Mouse (Mus musculus): Measurements from ENCODE around the gene Armc9. TPM values are rescaled to one million over a fixed set of nuclear protein-coding genes. Genes with fewer than 3 reads are reported as not detected.

The Armc9 gene
- polyA plus RNA-seq, 1 experiment, result 6.2 TPM

DNA sequence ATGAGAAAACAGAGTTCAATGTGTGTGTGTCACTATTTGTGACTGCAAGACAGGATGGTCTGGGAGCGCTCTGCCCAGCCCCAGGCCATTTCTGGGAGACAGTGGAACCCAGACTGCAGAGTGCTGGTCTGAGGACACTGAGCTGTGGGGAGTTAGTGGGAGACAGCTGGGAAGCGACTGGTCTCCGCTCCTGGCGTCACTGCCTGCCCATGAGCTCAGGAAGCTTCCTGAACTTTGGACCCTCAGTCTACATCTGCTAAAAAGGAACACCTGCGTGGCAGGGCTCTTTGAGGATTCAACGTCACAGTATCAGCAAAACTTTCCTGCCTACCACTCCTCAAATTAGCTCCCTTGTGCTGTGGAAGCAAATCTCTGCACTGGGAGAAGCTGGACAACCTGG lies 117.1 kb downstream of the Armc9 start:
- TF ChIP-seq GATA1 (IDR thresholded peaks at IDR 0.05; ENCODE audit: low read length), result no peak

GRCm38 (mm10) chr1:86277055-86277454 lies 122.5 kb downstream of the Armc9 start:
- TF ChIP-seq GATA1 (IDR thresholded peaks at IDR 0.05; ENCODE audit: low read length), result no peak

- TF ChIP-seq GATA1 (IDR thresholded peaks at IDR 0.05; ENCODE audit: low read length), result no peak
These were observed 127.4 kb downstream of the Armc9 start for GRCm38 (mm10) chr1:86281781-86282536.

GRCm38 (mm10) chr1:86284101-86284500 lies 129.5 kb downstream of the Armc9 start:
- TF ChIP-seq GATA1 (IDR thresholded peaks at IDR 0.05; ENCODE audit: low read length), result no peak

DNA sequence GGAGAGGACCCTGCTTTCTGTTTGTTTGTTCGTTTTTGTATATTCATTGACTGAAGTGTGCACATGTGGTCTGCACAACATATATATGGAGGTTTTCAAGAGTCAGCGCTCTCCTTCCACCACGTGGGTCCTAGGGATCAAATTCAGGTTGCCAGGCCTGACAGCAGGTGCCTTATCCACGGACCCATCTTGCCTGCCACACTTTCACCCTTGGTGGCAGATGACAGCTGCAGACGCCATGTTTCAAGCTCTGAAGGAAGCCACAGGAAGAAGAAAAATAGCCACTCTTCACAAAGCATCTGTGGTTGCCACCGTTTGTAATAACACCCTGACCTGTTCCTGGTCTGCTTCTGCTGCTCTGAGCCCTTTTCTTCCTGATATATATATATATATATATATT lies 130.7 kb downstream of the Armc9 start:
- TF ChIP-seq GATA1 (IDR thresholded peaks at IDR 0.05; ENCODE audit: low read length), result no peak

GRCm38 (mm10) chr1:86287473-86287872 lies 132.9 kb downstream of the Armc9 start:
- no peak for TF ChIP-seq GATA1 (IDR thresholded peaks at IDR 0.05; ENCODE audit: low read length)

DNA sequence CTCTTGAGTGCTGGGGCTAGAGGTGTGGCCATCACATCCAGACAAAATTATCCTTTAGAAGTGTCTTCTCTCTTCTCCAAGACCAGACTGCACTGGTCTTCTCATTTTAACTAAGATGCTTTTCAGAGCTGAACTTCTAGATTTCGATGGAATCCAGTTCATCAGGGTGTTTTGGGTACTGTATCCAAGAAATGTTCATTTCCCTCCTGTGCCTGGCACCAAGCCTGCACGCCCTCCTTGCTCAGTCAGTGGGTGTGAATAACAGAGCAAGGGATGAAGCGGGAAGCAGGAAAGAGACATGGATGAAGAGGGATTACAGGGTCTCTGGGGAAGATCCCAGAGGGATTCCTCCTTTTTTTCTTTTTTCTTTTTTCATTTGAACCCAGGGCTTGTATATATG lies 135.9 kb downstream of the Armc9 start:
- TF ChIP-seq GATA1 (IDR thresholded peaks at IDR 0.05; ENCODE audit: low read length), result no peak

DNA sequence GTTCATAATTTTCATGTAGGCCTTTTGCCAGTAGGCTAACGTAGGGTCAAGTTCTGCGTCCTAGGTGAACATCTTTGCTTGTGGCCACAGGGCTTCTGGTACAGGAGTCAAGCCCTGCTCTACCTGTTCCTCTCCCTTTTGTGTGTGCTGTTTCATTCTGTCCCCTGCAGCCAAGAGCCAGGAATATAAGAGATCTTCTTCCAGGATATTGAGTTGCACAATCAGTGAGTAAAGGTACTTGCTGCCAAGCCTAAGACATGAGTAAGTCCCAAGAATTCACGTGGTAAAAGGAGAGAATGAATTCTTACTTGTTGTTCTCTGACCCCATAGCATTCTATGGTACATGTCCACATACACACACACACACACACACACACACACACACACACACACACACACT lies 138.5 kb downstream of the Armc9 start:
- no peak for TF ChIP-seq GATA1 (IDR thresholded peaks at IDR 0.05; ENCODE audit: low read length)

- TF ChIP-seq GATA1 (IDR thresholded peaks at IDR 0.05; ENCODE audit: low read length), result no peak
These were observed 139.3 kb downstream of the Armc9 start for GRCm38 (mm10) chr1:86293868-86294267.

GRCm38 (mm10) chr1:86294472-86294871 lies 139.9 kb downstream of the Armc9 start:
- TF ChIP-seq GATA1 (IDR thresholded peaks at IDR 0.05; ENCODE audit: low read length), result no peak

DNA sequence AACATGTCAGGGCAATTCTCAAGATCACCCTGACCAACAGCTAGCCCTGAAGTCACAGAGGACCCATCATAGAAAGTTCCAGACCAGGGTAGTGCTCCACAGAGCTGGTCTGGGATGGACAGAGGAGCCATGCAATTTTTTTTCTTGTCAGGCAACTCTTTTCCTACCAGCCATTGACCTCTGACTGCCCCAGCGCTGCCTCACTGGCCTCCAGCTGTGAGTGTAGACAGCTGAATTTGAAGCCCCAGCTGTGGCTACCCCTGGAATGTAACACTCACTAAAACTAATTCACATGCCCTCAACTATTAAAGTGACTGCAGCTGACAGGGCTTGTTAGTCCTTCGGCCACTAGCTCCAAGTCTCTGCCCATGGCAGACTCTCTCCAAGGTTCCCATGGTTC lies 145.5 kb downstream of the Armc9 start:
- no peak for TF ChIP-seq GATA1 (IDR thresholded peaks at IDR 0.05; ENCODE audit: low read length)

DNA sequence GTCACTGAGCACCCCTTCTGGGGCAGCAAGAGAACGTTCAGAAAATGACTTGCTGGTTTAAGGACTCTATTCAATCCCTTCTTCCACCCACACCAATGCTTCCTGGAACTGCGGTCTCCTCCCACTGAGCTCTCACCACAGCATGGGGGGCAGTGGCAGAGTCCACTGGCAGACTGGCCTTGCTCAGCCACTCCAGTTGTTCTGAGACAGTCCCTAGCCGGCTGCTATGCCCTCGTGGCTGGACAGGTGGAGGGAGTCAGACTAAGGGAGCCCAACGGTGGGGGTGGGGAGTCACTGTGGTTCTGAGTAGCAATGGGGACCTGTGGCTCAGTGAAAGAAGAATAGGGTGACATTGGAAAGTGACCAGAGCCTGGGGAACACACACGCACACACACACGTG lies 146.2 kb downstream of the Armc9 start:
- no peak for TF ChIP-seq GATA1 (IDR thresholded peaks at IDR 0.05; ENCODE audit: low read length)

GRCm38 (mm10) chr1:86301221-86302091 lies 146.9 kb downstream of the Armc9 start:
- TF ChIP-seq GATA1 (IDR thresholded peaks at IDR 0.05; ENCODE audit: low read length), result no peak

- TF ChIP-seq GATA1 (IDR thresholded peaks at IDR 0.05; ENCODE audit: low read length), result no peak
These were observed 148.0 kb downstream of the Armc9 start, which contains the start of gene B3gnt7 for GRCm38 (mm10) chr1:86302532-86302931. B3gnt7 (plus strand) TSS chr1:86302832.

DNA sequence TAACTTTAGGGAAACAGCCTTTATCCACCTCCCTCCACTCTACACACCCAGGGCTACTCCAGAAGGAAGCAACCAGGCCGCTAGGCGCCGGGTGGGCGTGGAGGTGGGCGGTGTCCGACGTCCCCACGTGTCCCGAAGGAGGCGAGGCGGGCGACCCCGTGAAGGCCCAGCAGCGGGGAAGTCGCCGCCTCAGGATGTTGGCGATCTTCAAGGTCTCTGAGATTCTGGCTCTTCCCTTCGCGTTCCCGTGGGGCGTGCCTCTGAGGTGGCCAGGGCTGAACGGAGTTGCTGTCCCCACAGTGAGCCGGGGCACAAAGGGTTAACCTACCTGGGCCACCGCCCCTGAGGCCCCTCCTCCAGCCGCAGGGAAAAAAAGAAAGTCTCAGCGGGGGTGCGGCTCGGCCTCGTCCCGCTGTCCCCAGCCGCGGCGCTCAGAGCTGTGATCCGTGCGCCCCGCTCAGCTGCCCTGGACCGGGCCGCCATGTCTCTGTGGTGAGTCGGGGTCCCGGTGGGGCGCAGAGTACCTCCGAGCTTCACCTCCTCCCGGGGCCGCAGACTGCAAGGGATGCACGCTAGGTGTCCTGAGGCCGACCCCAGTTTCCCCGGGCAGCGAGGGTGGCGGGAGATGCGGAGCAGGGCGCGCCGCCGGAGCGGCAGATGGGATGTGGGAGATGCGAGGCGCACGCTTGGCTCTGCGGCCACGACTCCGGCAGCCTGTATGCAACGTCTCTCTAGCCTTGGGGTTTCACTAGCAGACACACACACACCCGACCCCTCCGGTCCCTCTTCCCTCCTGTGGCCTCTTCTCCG lies 148.7 kb downstream of the Armc9 start:
- TF ChIP-seq GATA1 (IDR thresholded peaks at IDR 0.05; ENCODE audit: low read length), result no peak

DNA sequence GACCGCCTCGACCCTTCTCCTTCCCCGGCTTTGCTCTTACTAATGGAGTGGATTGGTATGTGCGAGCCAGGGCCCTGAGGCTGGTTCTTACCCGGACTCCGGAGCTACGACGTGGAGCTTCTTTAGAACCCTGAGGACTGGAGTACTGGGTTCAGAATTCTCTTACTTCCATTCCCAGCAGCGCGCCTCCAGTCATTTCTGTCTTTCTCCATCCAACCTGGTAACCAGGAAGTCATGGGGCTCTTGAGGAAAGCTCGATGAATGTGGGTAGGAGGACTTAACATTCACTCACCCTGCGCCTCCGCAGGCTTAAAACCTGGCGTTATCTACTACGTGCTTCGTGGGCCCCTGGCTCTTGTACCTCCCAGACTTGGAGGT lies 149.3 kb downstream of the Armc9 start:
- TF ChIP-seq GATA1 (IDR thresholded peaks at IDR 0.05; ENCODE audit: low read length), result no peak

Data from G1E-ER4 (cell line).